Mouse (Mus musculus): ENCODE data around the gene Kirrel3. TPM values are rescaled to one million over a fixed set of nuclear protein-coding genes. Genes with fewer than 3 reads are reported as not detected.

The Kirrel3 gene
- polyA plus RNA-seq, 1 experiment from 2014 or later: 5.3 TPM

GRCm38 (mm10) chr9:34961171-34961570 is 475.5 kb downstream of the Kirrel3 start:
- H3K36me3 ChIP-seq (ENCODE audit: control insufficient read depth, insufficient read depth, low read length): no peaks in the 10 kb centered on the region
- no peak for ATAC-seq (replicated peaks; ENCODE audit: low FRiP score)
- H3K4me1 ChIP-seq (replicated peaks; ENCODE audit: control insufficient read depth, insufficient read depth, low read length): peaks cover 14% of the 10 kb centered on the region
- 73% methylated on average over 14 of the region's 14 CpGs for WGBS
- no peak overlapping the region for H3K27ac ChIP-seq (ENCODE audit: low read depth, low read length)
- H3K27me3 ChIP-seq (ENCODE audit: control insufficient read depth, insufficient read depth, low read length): peaks cover 6% of the 10 kb centered on the region
- H3K4me3 ChIP-seq (ENCODE audit: low read depth, low read length): no peak overlapping the region
- no peaks in the 10 kb centered on the region for H3K9me3 ChIP-seq (ENCODE audit: control insufficient read depth, low read length)
- DNase-seq (ENCODE audit: low spot score): no peak
- H3K4me2 ChIP-seq (ENCODE audit: low read depth, low read length, severe bottlenecking): no peak overlapping the region
- H3K9ac ChIP-seq (ENCODE audit: low read length): no peak overlapping the region

DNA sequence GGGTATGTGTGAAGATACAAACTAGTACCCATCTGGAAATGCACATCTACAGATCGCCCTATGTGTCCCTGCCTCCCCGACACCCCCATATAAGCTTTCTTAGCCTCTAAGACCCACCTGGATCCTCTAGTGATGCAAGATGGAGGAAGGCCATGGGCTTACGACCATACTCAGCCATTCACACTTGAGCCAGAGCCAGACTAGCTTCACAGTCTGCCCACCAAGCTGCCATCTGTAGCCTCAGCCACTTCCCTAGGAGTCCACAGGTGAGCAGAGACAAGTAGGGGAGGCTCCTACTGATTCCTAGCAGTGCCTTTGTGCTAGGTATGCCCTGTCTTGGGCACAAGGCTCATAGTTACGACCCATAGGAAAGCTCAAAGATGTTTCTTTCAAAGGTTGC is 476.6 kb downstream of the Kirrel3 start:
- H3K4me3 ChIP-seq (ENCODE audit: low read depth, low read length): no peak overlapping the region
- 87% methylated on average over 4 of the region's 4 CpGs for WGBS
- no peak for ATAC-seq (replicated peaks; ENCODE audit: low FRiP score)

DNA sequence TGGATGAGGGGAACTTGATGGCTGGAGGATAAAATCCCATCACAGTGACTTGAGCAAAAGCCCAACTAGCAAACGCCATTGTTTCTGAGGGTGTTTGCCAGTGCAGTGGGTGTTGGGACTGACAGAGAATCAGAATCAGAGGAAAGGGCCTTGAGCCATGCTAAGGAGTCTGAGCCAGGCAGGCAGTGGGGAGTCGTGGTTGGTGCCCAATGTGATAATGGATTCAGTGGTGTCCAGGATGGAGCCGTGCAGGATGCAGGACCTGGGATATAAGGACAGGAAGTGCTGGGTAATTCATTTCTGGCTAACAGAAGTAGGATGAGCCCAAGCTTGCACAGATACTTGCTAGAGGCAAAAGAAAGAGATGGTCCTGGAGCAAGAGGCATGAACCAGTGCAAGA is 477.9 kb downstream of the Kirrel3 start:
- DNase-seq (ENCODE audit: low spot score) (no peak), ATAC-seq (replicated peaks; ENCODE audit: low FRiP score) (no peak)
- H3K9me3 ChIP-seq (ENCODE audit: control insufficient read depth, low read length): no peaks in the 10 kb centered on the region
- WGBS: 78% methylated on average over 3 of the region's 3 CpGs
- H3K4me2 ChIP-seq (ENCODE audit: low read depth, low read length, severe bottlenecking): no peak overlapping the region
- peaks cover 6% of the 10 kb centered on the region for H3K27me3 ChIP-seq (ENCODE audit: control insufficient read depth, insufficient read depth, low read length)
- no peak overlapping the region for H3K27ac ChIP-seq (ENCODE audit: low read depth, low read length)
- no peak overlapping the region for H3K4me3 ChIP-seq (ENCODE audit: low read depth, low read length)
- H3K9ac ChIP-seq (ENCODE audit: low read length): no peak overlapping the region
- no peaks in the 10 kb centered on the region for H3K36me3 ChIP-seq (ENCODE audit: control insufficient read depth, insufficient read depth, low read length)
- H3K4me1 ChIP-seq (replicated peaks; ENCODE audit: control insufficient read depth, insufficient read depth, low read length): peaks cover 14% of the 10 kb centered on the region

More for the DNA sequence above, 476.6 kb downstream of the Kirrel3 start:
- H3K4me2 ChIP-seq (ENCODE audit: low read depth, low read length, severe bottlenecking): no peak overlapping the region
- H3K27me3 ChIP-seq (ENCODE audit: control insufficient read depth, insufficient read depth, low read length): peaks cover 6% of the 10 kb centered on the region
- no peaks in the 10 kb centered on the region for H3K9me3 ChIP-seq (ENCODE audit: control insufficient read depth, low read length)
- no peak for DNase-seq (ENCODE audit: low spot score)
- H3K4me1 ChIP-seq (replicated peaks; ENCODE audit: control insufficient read depth, insufficient read depth, low read length): peaks cover 14% of the 10 kb centered on the region
- no peaks in the 10 kb centered on the region for H3K36me3 ChIP-seq (ENCODE audit: control insufficient read depth, insufficient read depth, low read length)
- no peak overlapping the region for H3K27ac ChIP-seq (ENCODE audit: low read depth, low read length)
- no peak overlapping the region for H3K9ac ChIP-seq (ENCODE audit: low read length)

DNA sequence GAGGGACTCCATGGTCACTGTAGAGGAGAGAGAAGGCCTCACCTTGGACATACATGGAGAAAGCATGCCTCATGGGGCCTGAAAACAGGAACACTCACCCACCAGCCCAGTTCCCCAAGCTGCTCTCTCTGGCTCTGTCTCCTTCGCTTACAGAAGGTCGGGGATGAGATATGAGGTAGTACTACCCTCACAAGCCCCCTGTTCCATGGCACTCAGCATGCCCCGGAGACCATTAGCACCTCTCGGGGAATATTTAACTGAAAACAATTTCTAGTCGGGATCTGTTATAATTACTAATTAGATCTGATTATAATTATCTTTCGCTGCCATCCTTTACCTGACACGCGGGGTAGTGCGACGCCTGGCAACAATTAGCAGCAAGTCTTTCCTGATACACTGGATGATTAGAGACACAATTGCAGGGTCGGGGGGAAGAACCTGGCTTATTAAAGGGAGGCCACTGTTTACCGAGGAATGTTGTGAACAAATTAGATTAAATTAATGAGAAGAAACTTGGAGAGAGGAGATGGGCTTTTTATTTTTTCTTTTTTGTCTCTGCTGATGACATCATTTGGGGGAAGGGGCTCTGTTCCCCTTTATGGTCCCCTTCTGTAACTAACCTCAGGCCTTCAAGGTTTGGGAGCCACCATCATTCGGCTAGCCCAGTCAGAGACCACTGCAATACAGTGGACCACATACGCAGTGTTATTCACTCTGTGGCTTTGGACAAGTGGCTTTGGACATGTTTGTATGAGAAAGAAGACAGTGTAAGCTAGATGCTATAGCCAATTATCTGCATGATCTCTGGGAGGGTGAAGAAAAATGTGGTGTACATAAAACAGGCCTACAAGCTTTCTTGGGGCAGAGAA is 478.7 kb downstream of the Kirrel3 start:
- H3K9me3 ChIP-seq (ENCODE audit: control insufficient read depth, low read length): no peaks in the 10 kb centered on the region
- no peaks in the 10 kb centered on the region for H3K36me3 ChIP-seq (ENCODE audit: control insufficient read depth, insufficient read depth, low read length)
- peak; percentile 71 for ATAC-seq (replicated peaks; ENCODE audit: low FRiP score)
- peaks cover 6% of the 10 kb centered on the region for H3K27me3 ChIP-seq (ENCODE audit: control insufficient read depth, insufficient read depth, low read length)
- no peak overlapping the region for H3K4me2 ChIP-seq (ENCODE audit: low read depth, low read length, severe bottlenecking)
- no peak overlapping the region for H3K9ac ChIP-seq (ENCODE audit: low read length)
- peaks cover 14% of the 10 kb centered on the region for H3K4me1 ChIP-seq (replicated peaks; ENCODE audit: control insufficient read depth, insufficient read depth, low read length)
- peak; percentile 58 for DNase-seq (ENCODE audit: low spot score)
- peak overlapping the region; percentile 53; the same call in 1 of the 2 replicates for H3K27ac ChIP-seq (ENCODE audit: low read depth, low read length)
- H3K4me3 ChIP-seq (ENCODE audit: low read depth, low read length): no peak overlapping the region
- 58% methylated on average over 14 of the region's 14 CpGs for WGBS

GRCm38 (mm10) chr9:34965041-34965415 is 479.3 kb downstream of the Kirrel3 start:
- Histone ChIP-seq H3K36me3 (ENCODE audit: control insufficient read depth, insufficient read depth, low read length) (no peaks in the 10 kb centered on the region), H3K27me3 (ENCODE audit: control insufficient read depth, insufficient read depth, low read length) (peaks cover 6% of the 10 kb centered on the region), H3K4me3 (ENCODE audit: low read depth, low read length) (no peak overlapping the region), H3K4me2 (ENCODE audit: low read depth, low read length, severe bottlenecking) (no peak overlapping the region), H3K9ac (ENCODE audit: low read length) (no peak overlapping the region), H3K27ac (ENCODE audit: low read depth, low read length) (peak overlapping the region; percentile 53; the same call in 1 of the 2 replicates), H3K4me1 (replicated peaks; ENCODE audit: control insufficient read depth, insufficient read depth, low read length) (peaks cover 14% of the 10 kb centered on the region), H3K9me3 (ENCODE audit: control insufficient read depth, low read length) (no peaks in the 10 kb centered on the region)
- ATAC-seq (replicated peaks; ENCODE audit: low FRiP score) (peak; percentile 89), DNase-seq (ENCODE audit: low spot score) (peak; percentile 70)
- 4% methylated on average over 4 of the region's 4 CpGs for WGBS

DNA sequence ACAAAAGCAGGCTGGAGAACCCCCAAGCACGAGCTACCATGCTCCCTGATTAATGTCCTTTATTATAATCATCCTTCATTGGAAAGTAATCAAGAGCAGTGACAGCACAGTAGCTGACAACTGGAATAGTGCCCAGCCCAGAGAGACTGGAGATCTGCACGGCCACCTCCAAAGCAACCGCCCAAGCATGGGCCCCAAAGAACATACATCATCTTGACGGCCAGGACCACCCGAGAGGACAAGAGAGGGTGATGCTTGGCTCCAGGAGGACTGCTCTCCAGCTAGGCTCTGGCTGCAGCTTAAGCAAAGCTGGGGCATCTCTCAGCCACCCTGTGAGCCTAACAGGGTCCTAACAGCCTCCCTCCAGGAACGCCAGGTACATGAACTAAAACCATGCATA is 482.1 kb downstream of the Kirrel3 start:
- WGBS: 85% methylated on average over 6 of the region's 6 CpGs
- DNase-seq (ENCODE audit: low spot score): no peak
- H3K4me1 ChIP-seq (replicated peaks; ENCODE audit: control insufficient read depth, insufficient read depth, low read length): peaks cover 14% of the 10 kb centered on the region
- no peaks in the 10 kb centered on the region for H3K36me3 ChIP-seq (ENCODE audit: control insufficient read depth, insufficient read depth, low read length)
- no peak overlapping the region for H3K4me2 ChIP-seq (ENCODE audit: low read depth, low read length, severe bottlenecking)
- ATAC-seq (replicated peaks; ENCODE audit: low FRiP score): no peak
- no peak overlapping the region for H3K9ac ChIP-seq (ENCODE audit: low read length)
- no peaks in the 10 kb centered on the region for H3K9me3 ChIP-seq (ENCODE audit: control insufficient read depth, low read length)
- no peak overlapping the region for H3K4me3 ChIP-seq (ENCODE audit: low read depth, low read length)
- H3K27ac ChIP-seq (ENCODE audit: low read depth, low read length): no peak overlapping the region
- no peaks in the 10 kb centered on the region; the same call in 1 of the 2 replicates for H3K27me3 ChIP-seq (ENCODE audit: control insufficient read depth, insufficient read depth, low read length)

GRCm38 (mm10) chr9:34969881-34970490 is 484.3 kb downstream of the Kirrel3 start:
- no peak for DNase-seq (ENCODE audit: low spot score)
- H3K36me3 ChIP-seq (ENCODE audit: control insufficient read depth, insufficient read depth, low read length): no peaks in the 10 kb centered on the region
- no peak overlapping the region for H3K27ac ChIP-seq (ENCODE audit: low read depth, low read length)
- no peak overlapping the region for H3K4me3 ChIP-seq (ENCODE audit: low read depth, low read length)
- H3K9ac ChIP-seq (ENCODE audit: low read length): no peak overlapping the region
- no peaks in the 10 kb centered on the region for H3K9me3 ChIP-seq (ENCODE audit: control insufficient read depth, low read length)
- no peak for ATAC-seq (replicated peaks; ENCODE audit: low FRiP score)
- no peak overlapping the region for H3K4me2 ChIP-seq (ENCODE audit: low read depth, low read length, severe bottlenecking)
- 75% methylated on average over 6 of the region's 6 CpGs for WGBS
- peaks cover 3% of the 10 kb centered on the region; the same call in 1 of the 2 replicates for H3K4me1 ChIP-seq (replicated peaks; ENCODE audit: control insufficient read depth, insufficient read depth, low read length)
- no peaks in the 10 kb centered on the region for H3K27me3 ChIP-seq (ENCODE audit: control insufficient read depth, insufficient read depth, low read length)

- Histone ChIP-seq H3K27ac (ENCODE audit: low read depth, low read length) (no peak overlapping the region), H3K4me2 (ENCODE audit: low read depth, low read length, severe bottlenecking) (no peak overlapping the region), H3K36me3 (ENCODE audit: control insufficient read depth, insufficient read depth, low read length) (no peaks in the 10 kb centered on the region), H3K9ac (ENCODE audit: low read length) (no peak overlapping the region), H3K4me3 (ENCODE audit: low read depth, low read length) (no peak overlapping the region), H3K9me3 (ENCODE audit: control insufficient read depth, low read length) (no peaks in the 10 kb centered on the region), H3K27me3 (ENCODE audit: control insufficient read depth, insufficient read depth, low read length) (no peaks in the 10 kb centered on the region), H3K4me1 (replicated peaks; ENCODE audit: control insufficient read depth, insufficient read depth, low read length) (no peaks in the 10 kb centered on the region)
- ATAC-seq (replicated peaks; ENCODE audit: low FRiP score): no peak
- DNase-seq (ENCODE audit: low spot score): no peak
- 79% methylated on average over 1 of the region's 1 CpGs for WGBS
Measured at GRCm38 (mm10) chr9:34974326-34974725, 488.6 kb downstream of the Kirrel3 start.
